Mouse (Mus musculus) liver, postnatal 0 days (tissue): ENCODE measurements around the gene Ccdc142.

Experiments
- CTCF ChIP-seq: sonication (generic); IDR thresholded peaks from 2 replicates; pipeline ENCODE4 v1.5.1; 2016; ENCODE audit warnings: antibody characterized with exemption, low read depth
- EP300 ChIP-seq: IDR thresholded peaks from 2 replicates; pipeline ENCODE4 v1.6.1; 2016; ENCODE audit warnings: antibody characterized with exemption, low read depth, mild to moderate bottlenecking

- TF ChIP-seq CTCF (no peak), EP300 (no peak)
Measured at GRCm38 (mm10) chr6:83070247-83070310, 31.3 kb upstream of the Ccdc142 start, which contains the start of gene Tlx2.
